Mouse (Mus musculus): ENCODE results near the gene Lnx2.

DNA sequence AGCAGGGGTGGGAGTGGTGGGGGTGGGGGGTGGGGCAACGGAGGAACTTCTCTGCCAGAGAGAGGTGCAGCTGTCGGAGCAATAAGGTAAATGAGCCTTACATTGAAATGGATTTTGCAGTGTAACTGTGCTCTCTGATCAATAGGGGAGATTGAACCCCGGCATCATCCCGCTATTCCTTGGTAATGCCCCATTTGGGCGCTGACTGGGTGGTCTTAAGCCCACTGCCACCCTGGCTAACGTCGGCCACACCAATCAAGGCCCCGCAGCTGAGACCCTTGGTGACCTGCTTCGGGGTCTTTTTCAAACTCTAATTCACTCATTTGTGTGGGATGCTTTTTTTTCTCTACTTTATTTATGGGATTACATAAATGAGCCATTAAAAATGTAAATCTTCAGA is 48.4 kb upstream of the Lnx2 start:
- TF ChIP-seq POLR2A (IDR thresholded peaks at IDR 0.05; ENCODE audit: borderline replicate concordance, extremely low read depth, insufficient read depth, insufficient read length, poor library complexity, severe bottlenecking) (no peak), CTCF (IDR thresholded peaks at IDR 0.05; ENCODE audit: borderline replicate concordance, extremely low read depth, insufficient read depth, insufficient read length) (no peak)

Data from brain, embryonic 14.5 days (tissue).